Mouse (Mus musculus): ENCODE results near the gene Iqsec2.

The Iqsec2 gene

DNA sequence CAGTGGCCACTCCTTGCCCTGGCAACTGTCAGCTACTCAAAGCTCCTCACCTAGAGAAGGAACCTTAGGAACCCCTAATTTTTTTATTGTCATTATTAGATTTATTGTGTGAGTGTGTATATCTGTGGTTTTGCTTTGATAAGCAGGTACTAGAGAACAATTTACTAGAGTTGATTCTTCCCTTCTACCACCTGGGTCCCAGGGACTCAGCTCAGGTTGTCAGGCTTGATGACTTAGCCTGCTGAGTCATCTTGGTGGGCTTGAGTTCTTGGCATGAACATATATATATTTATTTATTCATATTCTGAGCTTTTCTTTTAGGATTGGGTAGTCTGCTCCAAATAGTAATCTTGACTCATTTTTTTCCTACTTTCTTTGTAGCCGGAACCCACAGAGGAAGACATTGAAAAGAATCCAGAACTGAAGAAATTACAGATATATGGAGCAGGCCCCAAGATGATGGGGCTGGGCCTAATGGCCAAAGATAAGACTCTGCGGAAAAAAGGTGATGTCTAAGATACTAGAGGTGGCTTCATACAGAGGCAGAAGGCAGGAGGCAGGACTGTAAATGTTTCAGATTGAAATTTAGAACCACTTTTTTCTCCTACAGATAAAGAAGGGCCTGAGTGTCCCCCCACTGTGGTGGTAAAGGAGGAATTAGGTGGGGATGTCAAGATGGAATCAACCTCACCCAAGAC lies 100.6 kb downstream of the Iqsec2 start:
- no peak for DNase-seq (ENCODE audit: low spot score)

DNA sequence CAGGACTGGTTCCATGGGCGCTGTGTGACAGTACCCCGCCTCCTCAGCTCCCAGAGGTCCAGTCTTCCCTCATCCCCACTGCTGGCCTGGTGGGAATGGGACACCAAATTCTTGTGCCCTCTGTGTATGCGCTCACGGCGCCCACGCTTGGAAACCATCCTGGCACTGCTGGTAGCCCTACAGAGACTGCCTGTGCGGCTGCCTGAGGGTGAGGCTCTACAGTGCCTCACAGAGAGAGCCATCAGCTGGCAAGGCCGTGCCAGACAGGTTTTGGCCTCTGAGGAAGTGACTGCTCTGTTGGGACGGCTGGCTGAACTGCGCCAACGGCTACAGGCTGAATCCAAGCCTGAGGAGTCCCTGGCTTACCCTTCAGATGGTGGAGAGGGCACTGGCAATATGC lies 127.1 kb downstream of the Iqsec2 start:
- no peak for DNase-seq (ENCODE audit: low spot score)
